Mouse (Mus musculus): ENCODE data around the gene Unc119b.
A peak's percentile ranks its signal among the peaks of the same experiment; 100 is the strongest.

DNA sequence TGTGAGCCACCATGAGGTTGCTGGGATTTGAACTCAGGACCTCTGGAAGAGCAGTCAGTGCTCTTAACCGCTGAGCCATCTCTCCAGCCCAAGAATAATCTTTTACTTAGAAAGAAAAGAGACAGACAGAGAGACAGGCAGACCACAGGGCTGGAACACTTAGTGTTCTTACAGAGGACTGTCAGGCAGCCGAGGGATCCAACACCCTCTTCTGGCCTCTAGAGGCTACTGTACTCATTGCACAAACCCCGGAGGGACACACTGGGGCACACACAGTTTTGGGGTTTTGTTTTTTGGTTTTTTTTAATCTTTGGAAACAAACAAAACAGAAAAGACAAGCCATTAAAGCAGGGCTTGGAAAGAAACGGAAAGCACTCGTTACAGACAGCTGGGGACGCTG lies 5.4 kb downstream of the Unc119b start:
- TF ChIP-seq CTCF (conservative IDR thresholded peaks at IDR 0.05; ENCODE audit: low read length) (peak; percentile 27), POU5F1 (IDR thresholded peaks at IDR 0.05; ENCODE audit: borderline replicate concordance, low read length) (no peak), NANOG (IDR thresholded peaks at IDR 0.05; ENCODE audit: borderline replicate concordance, low read length) (no peak)
